Mouse (Mus musculus) megakaryocyte-erythroid progenitor cell, adult 5-6 weeks (primary cell): Measurements from ENCODE around the gene Mapk14. TPM values are rescaled to one million over a fixed set of nuclear protein-coding genes. Genes with fewer than 3 reads are reported as not detected.

Source experiments
- ATAC-seq: replicated peaks from 2 replicates; pipeline ENCODE4 v1.8.0; 2016; ENCODE audit warnings: mild to moderate bottlenecking, inconsistent platforms; ENCODE audit not compliant: severe bottlenecking, poor library complexity, low FRiP score, low TSS enrichment
- total RNA-seq, 2 experiments: library from RNA; stranded (forward) in 1 of 2; stranded (reverse) in 1 of 2; fragments of 200-1000, 215-1000 nt in 1 of 2; fragments of >200 nt in 1 of 2; fragmentation: Nextera tagmentation in 1 of 2; gene quantifications; 2 replicates each; pipeline ENCODE4 v1.2.3; 2014 to 2017

The Mapk14 gene
- total RNA-seq, 2 experiments from 2014 or later, result 54.0 to 100 TPM

DNA sequence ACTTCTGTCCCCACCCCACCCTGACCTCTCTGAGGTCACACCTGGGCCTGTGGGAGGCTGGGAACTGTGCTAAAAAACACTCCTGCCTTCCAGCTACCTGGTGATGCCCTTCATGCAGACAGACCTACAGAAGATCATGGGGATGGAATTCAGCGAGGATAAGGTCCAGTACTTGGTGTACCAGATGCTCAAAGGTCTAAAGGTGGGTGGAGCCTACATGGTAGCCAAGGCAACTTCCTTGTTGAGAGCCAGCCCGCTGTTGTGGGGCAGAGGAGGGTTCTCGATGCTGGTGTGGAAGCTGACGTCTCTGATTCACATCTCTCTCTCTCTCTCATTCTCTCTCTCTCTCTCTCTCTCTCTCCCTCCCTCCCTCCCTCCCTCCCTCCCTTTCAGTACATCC, 84.0 kb downstream of the Mapk14 start:
- ATAC-seq, result no peak

DNA sequence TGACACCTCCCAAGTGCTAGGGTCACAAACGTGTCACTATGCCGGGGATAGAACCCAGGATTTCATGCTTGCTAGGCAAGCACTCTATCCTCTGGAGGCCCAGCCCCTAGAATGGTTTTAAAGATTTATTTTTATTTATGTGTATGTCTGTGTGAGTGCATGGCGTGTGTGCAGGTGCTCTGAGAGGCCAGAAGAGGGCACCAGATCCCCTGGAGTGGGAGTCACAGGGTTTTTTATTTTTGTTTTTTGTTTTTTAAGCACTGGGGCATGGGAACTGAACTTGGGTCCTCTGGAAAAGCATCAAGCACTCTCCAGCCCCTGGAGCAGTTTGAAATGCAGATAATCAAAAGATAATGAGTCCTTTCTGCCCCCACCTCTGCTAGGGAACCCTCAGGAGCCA, 85.7 kb downstream of the Mapk14 start:
- no peak for ATAC-seq

DNA sequence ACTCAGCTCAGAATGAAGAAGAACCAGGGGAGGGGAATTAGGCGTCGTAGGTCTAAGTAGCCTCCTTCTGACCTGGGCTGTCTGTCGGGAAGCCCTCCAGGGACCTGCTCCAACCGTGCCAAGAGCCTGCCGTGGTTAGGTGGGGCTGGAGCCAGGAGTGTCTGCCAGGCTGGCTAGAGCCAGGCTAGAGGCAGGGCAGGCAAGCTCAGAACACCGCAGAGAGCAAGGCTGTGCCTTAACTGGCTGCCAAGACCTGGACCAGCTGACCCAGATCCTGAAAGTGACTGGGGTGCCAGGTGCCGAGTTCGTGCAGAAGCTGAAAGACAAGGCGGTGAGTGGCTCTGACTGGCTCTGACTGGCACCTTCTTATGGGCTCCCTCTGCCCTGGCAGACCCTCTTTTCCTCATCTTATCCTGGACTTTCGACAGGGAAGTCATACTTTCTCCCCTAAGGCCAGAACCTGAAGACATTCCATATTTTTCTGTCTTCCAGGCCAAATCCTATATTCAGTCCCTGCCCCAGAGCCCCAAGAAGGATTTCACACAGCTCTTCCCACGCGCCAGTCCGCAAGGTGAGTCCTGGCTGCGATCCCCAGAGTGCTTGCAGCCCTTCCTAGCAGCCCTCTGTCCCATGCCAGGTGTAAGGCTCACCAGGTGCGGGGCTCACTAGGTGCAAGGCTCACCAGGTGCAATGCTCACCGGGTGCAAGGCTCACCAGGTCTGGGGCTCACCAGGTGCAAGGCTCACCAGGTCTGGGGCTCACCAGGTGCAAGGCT, 86.3 kb downstream of the Mapk14 start:
- no peak for ATAC-seq

DNA sequence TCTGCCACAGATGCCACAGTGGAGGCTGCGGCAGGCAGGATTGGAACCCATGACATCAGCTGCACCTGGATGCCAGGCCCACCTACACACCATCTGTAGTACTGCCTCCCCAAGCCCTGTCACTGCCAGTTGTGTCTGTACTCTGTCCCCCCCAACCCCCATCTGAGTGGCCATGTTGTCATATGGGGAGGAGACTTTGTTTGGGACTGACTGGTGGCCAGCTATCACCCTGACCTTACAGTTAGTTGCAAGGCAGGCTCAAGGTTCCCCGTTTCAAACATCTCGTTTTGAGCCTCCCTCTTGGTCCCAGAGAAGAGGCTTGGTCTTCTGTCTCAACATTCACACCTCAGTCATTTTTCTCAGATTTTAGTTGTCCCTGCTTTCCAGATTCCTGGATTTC, 88.6 kb downstream of the Mapk14 start:
- no peak for ATAC-seq

DNA sequence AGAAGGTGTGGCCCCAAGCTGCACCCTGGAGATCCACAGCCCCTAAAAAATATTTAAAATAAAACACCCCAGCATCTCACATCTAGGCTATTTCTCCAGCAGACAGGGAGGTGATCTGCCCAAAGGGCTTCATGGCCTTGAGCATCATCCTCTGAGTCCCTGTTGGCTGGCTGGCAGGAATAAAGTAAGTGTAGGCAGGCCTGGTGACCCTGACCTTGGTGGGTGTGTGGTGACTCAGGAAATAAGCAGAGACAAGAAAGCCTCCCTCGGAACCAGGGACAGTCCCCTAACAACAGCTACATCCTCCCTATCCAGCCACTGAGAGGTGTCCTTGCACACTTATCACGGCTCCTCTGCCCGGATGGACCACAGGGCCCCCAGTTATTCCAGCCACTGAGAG, 89.7 kb downstream of the Mapk14 start:
- ATAC-seq, result no peak

DNA sequence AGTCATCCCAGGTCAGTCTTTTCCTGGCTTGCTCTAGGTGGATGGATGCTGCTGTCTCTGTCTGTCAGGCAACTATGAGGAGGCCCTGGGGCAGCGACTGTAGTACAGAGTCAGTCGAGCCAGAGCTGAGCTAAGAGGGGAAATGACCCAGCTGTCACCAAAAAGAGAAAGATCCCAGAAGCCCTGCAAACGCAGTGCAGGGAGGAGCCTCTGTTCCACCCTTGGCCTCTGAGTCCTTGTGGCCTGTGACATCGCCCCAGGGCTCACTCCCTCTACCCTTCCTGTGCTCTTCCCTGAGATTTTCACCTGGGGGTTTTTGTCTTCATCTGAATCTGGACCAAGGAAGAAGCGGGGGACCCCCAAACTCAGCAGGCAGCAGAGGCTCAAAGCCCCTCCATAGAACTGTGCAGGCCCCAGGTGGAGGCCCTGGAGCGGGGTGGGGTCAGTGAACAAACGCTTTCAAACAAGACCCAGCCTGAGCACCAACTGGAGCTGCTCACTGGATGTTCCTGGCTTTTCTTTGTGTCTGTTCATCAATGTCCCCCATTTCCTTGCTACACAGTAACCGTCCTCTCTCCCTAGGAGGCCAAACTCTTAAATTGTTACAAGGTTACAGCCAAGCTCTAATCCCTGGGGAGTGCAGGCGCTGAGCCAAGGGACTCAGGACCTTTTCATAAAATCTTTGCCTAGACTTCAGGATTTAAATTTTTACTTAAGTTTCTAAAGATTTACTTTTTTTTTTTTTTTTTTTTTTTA, 90.3 kb downstream of the Mapk14 start:
- no peak for ATAC-seq

DNA sequence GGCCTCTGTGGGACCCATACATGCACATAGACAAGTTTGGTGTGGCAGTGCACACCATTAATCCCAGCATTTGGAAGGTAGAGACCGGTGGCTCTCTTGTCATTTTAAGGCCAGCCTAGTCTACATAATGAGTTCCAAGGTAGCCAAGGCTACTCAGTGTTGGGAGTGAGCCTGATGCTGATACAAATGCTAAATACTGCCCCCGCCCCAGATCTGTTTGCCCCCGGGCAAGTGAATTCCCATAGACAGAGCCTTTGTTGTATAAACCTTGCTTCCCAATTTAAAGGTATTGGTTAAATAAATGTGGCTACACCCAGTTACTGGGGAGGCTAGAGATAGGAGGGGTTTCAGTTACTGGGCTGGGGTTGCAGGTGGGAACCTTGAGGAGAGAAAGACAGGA, 93.9 kb downstream of the Mapk14 start:
- ATAC-seq, result no peak

DNA sequence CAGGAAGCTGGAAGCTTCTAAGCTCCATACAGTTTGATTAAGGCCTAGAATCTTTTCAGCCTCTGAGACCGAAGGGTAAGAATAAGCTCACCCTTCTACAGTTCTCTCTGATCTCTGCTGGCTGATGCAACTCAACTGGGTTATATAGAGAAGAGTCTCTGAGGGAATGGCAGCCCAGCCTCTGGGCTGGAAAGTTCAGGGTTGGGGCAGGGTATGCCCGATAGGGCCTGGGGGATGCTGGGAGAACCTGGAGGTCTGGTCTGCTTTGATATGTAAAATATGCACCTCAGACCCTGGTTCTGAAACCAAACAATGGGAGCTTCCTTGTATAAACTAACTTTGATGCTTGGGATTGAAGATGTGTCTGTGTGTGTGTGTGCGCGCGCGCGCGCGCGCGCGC, 96.4 kb downstream of the Mapk14 start:
- no peak for ATAC-seq

DNA sequence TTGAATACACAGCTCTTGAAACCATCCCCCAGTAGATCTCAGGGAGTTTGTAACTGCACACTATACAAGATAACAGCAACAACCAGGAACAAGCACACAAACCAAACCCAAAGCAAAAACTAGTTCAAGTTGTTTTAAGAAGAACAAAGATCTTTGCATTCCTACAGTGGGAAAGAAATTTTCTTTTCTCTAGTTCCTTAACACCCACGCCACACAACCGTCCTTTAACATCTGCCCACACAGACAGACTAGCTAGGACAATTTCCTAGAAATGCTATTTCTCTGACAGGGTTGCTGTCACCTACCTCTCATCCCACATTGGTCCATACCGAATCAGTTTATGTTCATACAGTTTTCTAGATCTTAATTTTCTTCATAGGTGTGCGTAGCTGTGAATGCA, 105.9 kb downstream of the Mapk14 start:
- ATAC-seq, result no peak

Other genes with a start within 250 kb of the Mapk14 start
- gene Fkbp5, start 173.8 kb upstream of the Mapk14 start, total RNA-seq (2014; fragmentation: Nextera tagmentation), result 19.8 and 32.3 TPM in 2 replicates
- gene Fkbp5, start 173.8 kb upstream of the Mapk14 start, total RNA-seq (2017), result 19.9 and 25.1 TPM in 2 replicates
- gene Armc12, start 160.5 kb upstream of the Mapk14 start, total RNA-seq (2014; fragmentation: Nextera tagmentation), result not detected in 2 replicates
- not detected in 2 replicates for gene Armc12, start 160.5 kb upstream of the Mapk14 start, total RNA-seq (2017)
- not detected in 2 replicates for gene Clpsl2, start 141.9 kb upstream of the Mapk14 start, total RNA-seq (2014; fragmentation: Nextera tagmentation)
- gene Clpsl2, start 141.9 kb upstream of the Mapk14 start, total RNA-seq (2017), result not detected in 2 replicates
- gene Clps, start 130.6 kb upstream of the Mapk14 start, total RNA-seq (2014; fragmentation: Nextera tagmentation), result not detected in 2 replicates
- not detected in 2 replicates for gene Clps, start 130.6 kb upstream of the Mapk14 start, total RNA-seq (2017)
- not detected in 2 replicates for gene Lhfpl5, start 115.7 kb upstream of the Mapk14 start, total RNA-seq (2014; fragmentation: Nextera tagmentation)
- not detected in 2 replicates for gene Lhfpl5, start 115.7 kb upstream of the Mapk14 start, total RNA-seq (2017)
- 141 and 164 TPM in 2 replicates for gene Srpk1, start 68.6 kb upstream of the Mapk14 start, total RNA-seq (2014; fragmentation: Nextera tagmentation)
- gene Srpk1, start 68.6 kb upstream of the Mapk14 start, total RNA-seq (2017), result 159 and 165 TPM in 2 replicates
- 1.9 and 3.7 TPM in 2 replicates for gene Slc26a8, start 1.1 kb upstream of the Mapk14 start, total RNA-seq (2014; fragmentation: Nextera tagmentation)
- 1.2 TPM in 1 of 2 replicates, not detected in the other for gene Slc26a8, start 1.1 kb upstream of the Mapk14 start, total RNA-seq (2017)
- 8.7 and 12.8 TPM in 2 replicates for gene AC170998.1, start 34.8 kb downstream of the Mapk14 start, total RNA-seq (2014; fragmentation: Nextera tagmentation)
- not detected in 2 replicates for gene AC170998.1, start 34.8 kb downstream of the Mapk14 start, total RNA-seq (2017)
- not detected in 2 replicates for gene Mapk13, start 78.0 kb downstream of the Mapk14 start, total RNA-seq (2014; fragmentation: Nextera tagmentation)
- gene Mapk13, start 78.0 kb downstream of the Mapk14 start, total RNA-seq (2017), result 0.42 TPM in 1 of 2 replicates, not detected in the other
- 61.1 and 68.0 TPM in 2 replicates for gene Brpf3, start 109.8 kb downstream of the Mapk14 start, total RNA-seq (2014; fragmentation: Nextera tagmentation)
- 5.3 and 6.2 TPM in 2 replicates for gene Brpf3, start 109.8 kb downstream of the Mapk14 start, total RNA-seq (2017)
- not detected in 2 replicates for gene Pnpla1, start 167.1 kb downstream of the Mapk14 start, total RNA-seq (2014; fragmentation: Nextera tagmentation)
- not detected in 2 replicates for gene Pnpla1, start 167.1 kb downstream of the Mapk14 start, total RNA-seq (2017)
- gene 4930539E08Rik, start 224.0 kb downstream of the Mapk14 start, total RNA-seq (2014; fragmentation: Nextera tagmentation), result 0.20 and 0.33 TPM in 2 replicates
- gene 4930539E08Rik, start 224.0 kb downstream of the Mapk14 start, total RNA-seq (2017), result 0.23 and 0.66 TPM in 2 replicates